Mouse (Mus musculus): ENCODE data around the gene Thada. TPM values are rescaled to one million over a fixed set of nuclear protein-coding genes. Genes with fewer than 3 reads are reported as not detected.
"Not testable (repeated sequence)": the region's sequence is repeated elsewhere in the genome, so short reads cannot be mapped to it uniquely, and the experiment has no call there.

Gene Thada
- polyA plus RNA-seq, 1 experiment from 2014 or later = 12.5 TPM

DNA sequence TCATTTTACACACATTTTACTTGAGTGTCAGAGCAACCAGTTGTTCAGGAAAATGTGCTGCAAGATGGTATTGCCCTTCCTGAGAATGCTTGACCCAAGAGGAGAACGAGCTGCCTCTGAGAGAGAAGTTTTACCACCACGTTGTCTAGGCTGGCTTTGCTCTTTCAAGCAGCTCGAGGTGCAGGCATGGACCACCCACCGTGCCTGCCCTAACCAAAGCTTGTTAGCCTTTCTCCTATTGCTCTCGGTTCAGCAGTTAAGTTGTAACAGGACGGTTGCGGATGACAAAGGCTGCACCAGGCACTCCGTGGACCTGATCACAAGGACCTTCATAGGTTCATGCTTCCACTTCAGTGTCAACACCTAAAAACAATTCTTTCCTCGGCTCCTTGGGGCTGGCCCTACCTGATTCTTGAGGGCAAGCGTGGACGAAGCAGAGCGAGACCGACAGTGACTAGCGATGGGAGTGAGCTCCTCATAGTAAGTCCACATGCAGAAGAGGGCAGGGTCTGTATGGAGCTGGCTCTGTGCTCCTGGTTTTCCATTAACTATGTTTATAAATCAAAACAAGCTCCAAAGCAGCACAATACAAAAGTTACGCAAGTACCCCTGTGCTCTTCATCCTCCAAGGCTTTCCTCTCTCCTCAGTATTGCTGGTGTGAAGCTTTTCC, 241.7 kb downstream of the Thada start:
- peak overlapping the region; percentile 51 for H3K27ac ChIP-seq
- peaks cover 80% of the 10 kb centered on the region for H3K36me3 ChIP-seq
- H3K4me3 ChIP-seq = no peak overlapping the region
- H3K27me3 ChIP-seq (ENCODE audit: low read depth, poor library complexity, severe bottlenecking) = no peaks in the 10 kb centered on the region
- 67% methylated on average over 15 of the region's 15 CpGs for WGBS
- H3K4me1 ChIP-seq = peaks cover 41% of the 10 kb centered on the region
- H3K9me3 ChIP-seq (replicated peaks) = no peaks in the 10 kb centered on the region
- DNase-seq (ENCODE audit: low spot score) = no peak

DNA sequence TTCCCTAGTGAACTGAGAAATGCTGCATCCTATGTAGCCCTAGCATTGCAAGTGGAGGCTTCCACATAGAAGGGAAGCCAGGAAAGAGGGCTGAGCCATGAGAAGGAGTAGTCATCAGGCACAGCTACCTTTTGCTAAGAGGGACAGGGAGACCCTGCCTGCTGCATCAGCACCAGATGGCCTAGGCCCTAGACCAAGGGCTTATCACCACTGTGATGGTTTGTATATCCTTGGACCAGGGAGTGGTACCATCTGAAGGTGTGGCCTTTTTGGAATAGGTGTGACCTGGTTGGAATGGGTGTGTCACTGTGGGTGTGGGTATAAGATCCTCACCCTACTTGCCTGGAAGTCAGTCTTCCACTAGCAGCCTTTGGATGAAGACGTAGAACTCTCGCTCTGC, 247.2 kb downstream of the Thada start:
- not testable (repeated sequence) for H3K27me3 ChIP-seq (ENCODE audit: low read depth, poor library complexity, severe bottlenecking); H3K27ac ChIP-seq; H3K9me3 ChIP-seq (replicated peaks); DNase-seq (ENCODE audit: low spot score); H3K4me3 ChIP-seq
- H3K36me3 ChIP-seq = peaks cover 57% of the 10 kb centered on the region
- peaks cover 14% of the 10 kb centered on the region for H3K4me1 ChIP-seq
- 94% methylated on average over 2 of the region's 2 CpGs for WGBS

DNA sequence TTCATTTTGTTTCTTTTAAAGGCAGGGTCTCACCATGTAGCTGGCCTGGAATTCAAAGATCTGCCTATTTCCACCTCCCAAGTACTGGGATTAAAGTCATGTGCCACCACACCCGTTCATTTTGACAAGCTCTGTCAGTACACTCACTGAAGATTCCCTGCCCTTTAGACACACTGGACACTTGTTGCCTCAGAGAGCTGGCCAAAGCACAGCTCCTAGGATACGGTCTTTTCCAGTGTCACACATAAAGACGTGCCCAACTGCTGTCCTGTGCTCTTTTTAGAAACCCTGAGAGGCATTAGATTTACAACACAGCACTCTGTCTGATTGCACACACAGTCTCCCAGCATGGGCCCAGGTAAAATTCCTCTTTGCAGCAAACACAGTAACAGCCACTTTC, 248.3 kb downstream of the Thada start:
- no peaks in the 10 kb centered on the region for H3K9me3 ChIP-seq (replicated peaks)
- 90% methylated on average over 3 of the region's 3 CpGs for WGBS
- no peak overlapping the region for H3K27ac ChIP-seq
- H3K4me1 ChIP-seq = peaks cover 4% of the 10 kb centered on the region; the same call in 1 of the 2 replicates
- DNase-seq (ENCODE audit: low spot score) = no peak
- no peaks in the 10 kb centered on the region for H3K27me3 ChIP-seq (ENCODE audit: low read depth, poor library complexity, severe bottlenecking)
- H3K36me3 ChIP-seq = peaks cover 49% of the 10 kb centered on the region
- no peak overlapping the region for H3K4me3 ChIP-seq

DNA sequence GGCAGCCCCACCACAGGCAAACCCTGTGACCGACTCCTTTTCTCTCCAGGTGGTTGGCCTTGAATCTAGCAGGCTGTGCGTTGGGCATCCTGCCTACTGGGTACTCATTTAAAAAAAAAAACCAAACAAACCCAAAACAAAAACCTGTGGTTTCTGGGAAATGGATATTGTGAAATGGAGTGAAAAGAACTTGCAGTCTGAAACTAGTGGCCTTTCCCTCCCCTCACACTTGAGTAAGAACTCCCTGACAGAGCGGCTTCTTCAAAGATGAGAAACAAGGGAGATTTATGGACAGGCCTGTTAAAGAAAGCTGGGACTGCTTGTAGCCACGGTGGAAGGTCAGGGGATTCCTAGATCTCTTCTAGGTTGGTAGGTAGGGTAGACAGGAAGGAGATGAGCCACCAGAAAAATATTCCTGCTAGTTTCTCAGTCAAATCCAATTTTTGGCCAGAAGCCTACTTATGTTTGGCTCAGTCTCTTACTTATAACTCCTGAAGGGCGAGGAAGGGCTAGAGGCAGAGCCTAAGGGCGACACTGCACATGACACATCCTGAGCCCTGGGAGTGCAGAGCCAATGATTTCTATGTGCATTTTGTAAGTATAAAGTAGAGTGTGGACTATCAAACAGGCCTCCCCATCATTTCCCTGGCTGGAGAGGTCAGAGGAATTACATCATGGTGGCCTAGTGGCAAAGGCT, 250.6 kb downstream of the Thada start:
- no peak overlapping the region for H3K4me3 ChIP-seq
- peaks cover 37% of the 10 kb centered on the region for H3K36me3 ChIP-seq
- H3K4me1 ChIP-seq = peaks cover 4% of the 10 kb centered on the region; the same call in 1 of the 2 replicates
- no peak for DNase-seq (ENCODE audit: low spot score)
- no peaks in the 10 kb centered on the region for H3K27me3 ChIP-seq (ENCODE audit: low read depth, poor library complexity, severe bottlenecking)
- WGBS = 68% methylated on average over 6 of the region's 6 CpGs
- H3K27ac ChIP-seq = no peak overlapping the region
- H3K9me3 ChIP-seq (replicated peaks) = no peaks in the 10 kb centered on the region

DNA sequence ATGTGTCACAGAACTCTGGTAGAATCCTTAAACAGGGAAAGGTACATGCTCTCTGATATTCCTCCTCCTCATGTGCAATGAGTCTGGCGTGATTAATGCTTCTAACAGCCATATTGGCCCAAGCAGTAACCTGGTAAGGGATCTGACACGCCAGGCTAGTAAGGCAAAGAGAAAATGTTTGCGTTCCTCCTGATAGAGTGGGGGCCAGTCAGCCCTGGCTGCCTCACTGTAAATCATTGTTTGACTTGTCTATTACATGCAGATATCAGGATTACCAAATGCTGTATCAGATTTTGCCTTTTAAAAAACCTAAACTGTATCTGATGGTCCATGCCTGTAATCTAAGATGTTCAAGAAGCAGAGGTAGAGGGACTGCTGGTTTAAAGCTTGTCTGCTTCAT, 252.5 kb downstream of the Thada start:
- DNase-seq (ENCODE audit: low spot score) = no peak
- H3K27ac ChIP-seq = no peak overlapping the region
- 83% methylated on average over 3 of the region's 3 CpGs for WGBS
- no peaks in the 10 kb centered on the region for H3K9me3 ChIP-seq (replicated peaks)
- H3K4me3 ChIP-seq = no peak overlapping the region
- no peaks in the 10 kb centered on the region for H3K27me3 ChIP-seq (ENCODE audit: low read depth, poor library complexity, severe bottlenecking)
- H3K4me1 ChIP-seq = peaks cover 4% of the 10 kb centered on the region; the same call in 1 of the 2 replicates
- peaks cover 19% of the 10 kb centered on the region for H3K36me3 ChIP-seq

DNA sequence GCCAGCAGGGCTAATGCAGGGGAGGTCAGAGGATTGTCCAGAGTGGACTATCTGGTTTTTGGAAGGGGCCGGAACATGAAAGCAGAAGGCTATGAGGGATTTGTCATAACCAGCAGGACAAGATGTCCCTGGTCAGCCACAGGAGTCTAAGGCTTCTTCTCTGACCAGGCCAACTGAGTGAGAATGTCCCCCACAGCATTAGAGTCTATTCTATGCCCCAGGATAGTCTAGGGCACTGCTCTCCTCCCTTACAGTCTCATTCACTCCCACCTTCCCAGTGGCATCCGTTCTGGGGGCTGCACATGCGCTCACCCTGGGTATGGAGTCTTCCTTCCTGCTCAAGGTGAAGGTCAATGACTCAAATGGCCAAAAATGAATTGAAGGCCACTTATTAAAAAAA, 258.4 kb downstream of the Thada start:
- no peaks in the 10 kb centered on the region for H3K9me3 ChIP-seq (replicated peaks)
- no peak overlapping the region for H3K27ac ChIP-seq
- H3K4me3 ChIP-seq = no peak overlapping the region
- DNase-seq (ENCODE audit: low spot score) = no peak
- H3K27me3 ChIP-seq (ENCODE audit: low read depth, poor library complexity, severe bottlenecking) = no peaks in the 10 kb centered on the region
- WGBS = 94% methylated on average over 3 of the region's 3 CpGs
- H3K36me3 ChIP-seq = peaks cover 34% of the 10 kb centered on the region
- H3K4me1 ChIP-seq = peaks cover 15% of the 10 kb centered on the region

DNA sequence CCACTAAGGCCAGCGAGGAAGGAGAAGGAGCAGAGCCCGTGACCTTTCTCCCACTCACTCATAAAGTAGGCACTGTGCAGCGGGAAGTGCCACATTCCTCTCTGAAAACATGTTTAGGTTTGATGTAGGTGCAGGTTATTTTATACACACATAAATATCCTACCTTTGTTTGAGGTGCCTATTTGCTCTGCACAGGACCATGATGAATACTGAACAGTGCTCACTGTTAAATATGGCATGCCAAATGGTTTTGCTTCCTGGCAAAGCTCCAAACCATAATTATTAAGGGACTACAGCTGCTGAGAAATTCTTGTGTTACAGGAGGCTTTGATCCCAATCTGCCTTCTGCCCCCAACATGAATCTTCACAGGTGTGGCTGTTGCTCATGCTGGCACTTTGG, 259.8 kb downstream of the Thada start:
- H3K4me1 ChIP-seq = peaks cover 15% of the 10 kb centered on the region
- peaks cover 30% of the 10 kb centered on the region for H3K36me3 ChIP-seq
- no peak overlapping the region for H3K4me3 ChIP-seq
- peak overlapping the region; percentile 37; the same call in 1 of the 2 replicates for H3K27ac ChIP-seq
- WGBS = 88% methylated on average over 3 of the region's 3 CpGs
- no peaks in the 10 kb centered on the region for H3K9me3 ChIP-seq (replicated peaks)
- DNase-seq (ENCODE audit: low spot score) = no peak
- no peaks in the 10 kb centered on the region for H3K27me3 ChIP-seq (ENCODE audit: low read depth, poor library complexity, severe bottlenecking)

DNA sequence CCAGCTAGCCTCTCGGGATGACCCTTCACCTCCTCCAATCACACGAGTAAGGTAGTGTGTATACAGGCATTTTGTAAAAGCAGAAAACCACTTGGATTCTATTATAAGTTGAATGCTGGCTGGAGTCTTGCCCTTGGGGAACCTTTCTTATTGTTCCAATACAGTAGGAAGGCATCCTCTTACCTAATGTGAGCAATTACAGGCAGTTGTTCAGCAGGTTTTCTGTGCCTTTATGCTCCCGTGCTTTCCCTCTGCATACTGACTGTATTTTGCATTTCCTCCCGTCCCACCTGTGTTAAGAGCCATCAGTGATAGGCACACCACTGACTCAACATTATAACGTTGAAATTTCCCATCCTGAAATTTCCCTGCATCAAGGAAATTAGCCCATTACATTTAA, 261.0 kb downstream of the Thada start:
- Histone ChIP-seq H3K27me3 (ENCODE audit: low read depth, poor library complexity, severe bottlenecking) (no peaks in the 10 kb centered on the region), H3K4me1 (peaks cover 15% of the 10 kb centered on the region), H3K27ac (no peak overlapping the region), H3K36me3 (peaks cover 34% of the 10 kb centered on the region), H3K9me3 (replicated peaks) (no peaks in the 10 kb centered on the region), H3K4me3 (no peak overlapping the region)
- no peak for DNase-seq (ENCODE audit: low spot score)
- 80% methylated on average over 5 of the region's 5 CpGs for WGBS

DNA sequence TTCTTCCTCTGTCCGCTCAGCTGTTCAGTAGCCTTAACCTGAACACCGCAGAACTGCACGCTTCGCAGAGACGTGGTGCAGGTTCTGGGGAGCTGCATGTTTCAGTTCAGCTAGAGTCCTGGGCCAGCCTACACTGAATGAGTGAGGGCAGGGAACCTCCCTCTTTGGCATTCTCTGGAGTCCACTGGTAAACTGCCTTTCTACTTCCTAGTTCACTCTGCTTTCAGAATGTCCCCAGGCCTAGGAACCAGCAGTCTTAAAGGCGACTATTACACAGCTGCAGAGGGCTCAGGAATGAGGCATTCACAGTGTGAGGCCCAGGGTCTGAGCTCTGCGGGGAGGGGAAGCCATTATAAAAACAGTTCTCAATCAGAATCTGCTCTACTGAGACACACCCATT, 262.7 kb downstream of the Thada start:
- no peak for DNase-seq (ENCODE audit: low spot score)
- Histone ChIP-seq H3K4me3 (no peak overlapping the region), H3K27ac (peak overlapping the region; percentile 69), H3K4me1 (peaks cover 18% of the 10 kb centered on the region), H3K27me3 (ENCODE audit: low read depth, poor library complexity, severe bottlenecking) (no peaks in the 10 kb centered on the region), H3K36me3 (peaks cover 39% of the 10 kb centered on the region), H3K9me3 (replicated peaks) (no peaks in the 10 kb centered on the region)
- WGBS = 78% methylated on average over 7 of the region's 7 CpGs

DNA sequence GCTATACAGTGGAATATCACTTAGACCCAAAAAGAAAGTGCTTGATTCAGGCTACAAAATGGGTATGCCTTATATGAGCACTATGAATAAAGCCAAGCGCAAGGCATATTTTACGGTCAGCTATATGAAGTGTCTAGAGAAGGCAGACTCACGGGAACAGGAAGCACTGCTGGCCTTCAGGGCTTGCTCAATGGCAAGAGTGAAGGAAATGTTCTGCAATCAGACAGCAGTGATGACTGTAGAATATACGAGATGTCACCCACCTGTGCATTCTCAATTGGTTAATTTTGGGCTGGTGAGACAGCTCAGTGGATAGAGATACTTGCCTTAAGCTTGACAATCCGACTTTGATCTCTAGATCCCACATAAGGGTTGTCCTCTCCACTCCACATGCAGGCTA, 264.8 kb downstream of the Thada start:
- Histone ChIP-seq H3K36me3 (peaks cover 27% of the 10 kb centered on the region), H3K27ac (no peak overlapping the region), H3K4me3 (no peak overlapping the region), H3K27me3 (ENCODE audit: low read depth, poor library complexity, severe bottlenecking) (no peaks in the 10 kb centered on the region), H3K4me1 (peaks cover 31% of the 10 kb centered on the region), H3K9me3 (replicated peaks) (no peaks in the 10 kb centered on the region)
- no peak for DNase-seq (ENCODE audit: low spot score)
- 90% methylated on average over 5 of the region's 5 CpGs for WGBS

DNA sequence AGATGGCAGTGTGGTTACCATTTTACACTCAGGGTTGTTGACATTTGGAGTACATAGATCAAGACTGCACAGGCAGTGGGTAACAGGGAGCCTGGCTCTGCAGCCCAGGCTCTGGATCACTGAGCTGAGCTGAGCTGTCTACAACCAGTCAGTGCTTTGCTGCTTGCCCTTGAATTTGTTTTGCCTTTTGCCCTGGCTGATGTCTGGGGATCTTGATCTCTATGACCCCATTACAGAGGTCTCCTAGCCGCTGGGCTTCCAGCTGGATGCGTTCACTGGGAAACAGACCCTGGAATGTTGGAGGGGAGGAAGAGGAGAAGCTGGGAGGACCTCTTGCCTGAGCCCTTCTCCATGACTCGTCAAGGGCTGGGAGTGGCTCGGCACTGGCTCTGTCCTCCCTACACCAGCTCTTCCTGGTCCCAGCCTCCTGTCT, 268.1 kb downstream of the Thada start:
- 58% methylated on average over 4 of the region's 4 CpGs for WGBS
- H3K4me3 ChIP-seq = no peak overlapping the region
- H3K27me3 ChIP-seq (ENCODE audit: low read depth, poor library complexity, severe bottlenecking) = no peaks in the 10 kb centered on the region
- H3K27ac ChIP-seq = peak overlapping the region; percentile 37; the same call in 1 of the 2 replicates
- H3K36me3 ChIP-seq = peaks cover 11% of the 10 kb centered on the region
- H3K9me3 ChIP-seq (replicated peaks) = no peaks in the 10 kb centered on the region
- peaks cover 26% of the 10 kb centered on the region for H3K4me1 ChIP-seq
- DNase-seq (ENCODE audit: low spot score) = no peak

DNA sequence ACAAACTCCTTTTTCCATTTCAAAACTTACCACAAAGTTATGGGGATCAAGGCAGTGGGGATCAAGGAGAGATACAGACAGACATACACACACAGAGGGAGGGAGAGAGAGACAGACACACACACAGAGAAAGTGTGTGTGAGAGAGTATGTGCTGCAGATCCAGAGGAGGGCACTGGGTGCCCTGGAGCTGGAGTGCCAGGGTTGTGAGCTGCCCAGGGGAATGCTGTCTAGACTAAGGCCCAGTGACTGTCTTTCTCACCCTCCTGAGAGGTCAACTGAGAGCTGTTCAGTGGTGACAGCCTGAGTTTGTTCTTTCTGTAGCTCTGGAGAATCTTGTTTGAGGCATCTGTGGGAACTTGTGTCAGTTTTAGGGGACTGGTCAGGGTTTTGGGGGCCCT, 269.7 kb downstream of the Thada start:
- no peaks in the 10 kb centered on the region for H3K9me3 ChIP-seq (replicated peaks)
- H3K4me1 ChIP-seq = peaks cover 31% of the 10 kb centered on the region
- no peak for DNase-seq (ENCODE audit: low spot score)
- H3K27me3 ChIP-seq (ENCODE audit: low read depth, poor library complexity, severe bottlenecking) = no peaks in the 10 kb centered on the region
- 0 out of 2 replicates have a peak overlapping the region, but pooled peaks have one; percentile 16 for H3K27ac ChIP-seq
- H3K36me3 ChIP-seq = peaks cover 21% of the 10 kb centered on the region
- no peak overlapping the region for H3K4me3 ChIP-seq

DNA sequence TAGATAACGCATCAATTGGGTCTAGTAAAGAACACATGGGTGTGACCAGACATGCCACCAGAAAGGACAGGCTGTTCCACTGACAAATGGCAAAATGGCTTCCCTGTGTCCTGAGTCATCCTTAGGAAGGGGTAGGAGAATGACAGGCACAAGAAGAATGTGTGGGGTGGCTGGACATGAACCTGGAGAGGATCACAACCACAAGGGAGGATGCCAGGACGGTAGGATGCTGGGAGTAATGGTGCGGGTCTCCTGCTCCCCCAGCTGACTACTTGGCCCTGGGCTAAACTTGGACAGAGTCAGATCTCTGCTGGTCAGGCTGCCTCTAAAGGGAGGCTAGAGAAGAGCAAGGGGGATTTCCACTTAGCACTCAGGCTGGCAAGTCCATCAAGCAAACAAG, 270.2 kb downstream of the Thada start:
- Histone ChIP-seq H3K36me3 (peaks cover 17% of the 10 kb centered on the region), H3K9me3 (replicated peaks) (no peaks in the 10 kb centered on the region), H3K27ac (peak overlapping the region; percentile 16; the same call in 1 of the 2 replicates), H3K4me3 (no peak overlapping the region), H3K27me3 (ENCODE audit: low read depth, poor library complexity, severe bottlenecking) (no peaks in the 10 kb centered on the region), H3K4me1 (peaks cover 31% of the 10 kb centered on the region)
- 82% methylated on average over 3 of the region's 3 CpGs for WGBS
- no peak for DNase-seq (ENCODE audit: low spot score)
